Mouse (Mus musculus): ENCODE results near the gene Hist3h2a.

The Hist3h2a gene

GRCm38 (mm10) chr11:58947306-58947705, 7.2 kb upstream of the Hist3h2a start:
- CTCF ChIA-PET: interaction anchor here (0.6 to 1.0 kb wide), 2 partner anchors 19 to 100 kb away, joined by 3 read pairs; partner anchors contain the start of gene Gm12258

- CTCF ChIA-PET: interaction anchor here (0.6 to 1.0 kb wide), 2 partner anchors 19 to 101 kb away, joined by 3 read pairs; partner anchors contain the start of gene Gm12258
These were observed 6.5 kb upstream of the Hist3h2a start for GRCm38 (mm10) chr11:58947798-58948528.

- CTCF ChIA-PET: interaction anchor here (0.6 to 1.0 kb wide), 5 partner anchors 10 to 43 kb away, joined by 3 to 6 read pairs (median 3); partner anchors contain the start of gene Rnf187
These were observed 5.7 kb upstream of the Hist3h2a start, which contains the start of gene Hist3h2ba for GRCm38 (mm10) chr11:58948542-58949479. Gene Hist3h2ba (plus strand): TSS chr11:58948920.

DNA sequence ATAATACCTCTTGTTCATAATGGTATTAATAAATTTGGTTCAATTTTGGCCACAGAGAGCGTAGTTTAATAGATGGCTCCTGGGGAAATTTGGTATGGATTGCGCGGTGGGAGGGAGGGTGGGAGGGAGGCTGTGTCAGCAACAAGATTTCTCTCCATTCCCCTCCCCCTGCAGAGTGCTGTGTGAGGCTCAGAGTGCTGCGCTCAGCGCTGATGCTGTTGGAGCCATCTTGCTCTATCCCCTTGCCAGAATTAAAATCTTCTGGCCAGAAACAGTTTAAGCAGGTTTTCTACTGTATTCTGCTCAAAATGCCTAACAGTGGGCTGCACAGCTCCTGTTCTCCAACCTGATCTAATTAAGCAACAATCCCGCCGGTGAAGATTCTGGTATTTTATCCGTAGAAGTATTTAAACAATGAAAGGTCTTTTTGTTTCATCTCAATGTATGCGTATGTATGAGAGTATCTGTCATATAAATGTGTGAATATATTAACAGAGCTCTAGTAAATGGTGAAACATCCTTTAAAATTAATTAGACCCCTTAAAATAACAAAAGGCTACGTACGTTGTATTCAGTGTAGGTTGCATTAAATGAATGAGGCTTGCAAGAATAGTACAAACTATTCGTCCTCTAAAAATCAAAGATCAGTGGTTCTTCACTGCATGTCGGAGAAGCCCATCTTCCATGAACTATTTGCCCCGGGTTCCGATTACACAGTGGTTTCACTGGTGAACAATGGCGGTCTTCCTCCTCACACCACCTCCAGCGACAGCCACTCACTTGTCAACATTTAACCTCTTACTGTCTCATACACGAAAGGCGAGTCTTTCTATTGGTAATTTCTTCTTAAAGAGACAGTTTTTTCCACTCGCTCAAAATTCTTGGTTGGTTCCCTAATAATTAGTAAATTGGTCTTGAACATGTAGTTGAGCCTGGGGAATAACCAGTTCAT, 4.7 kb upstream of the Hist3h2a start:
- CTCF ChIA-PET: interaction anchor here (0.6 kb wide), 3 partner anchors 10 to 42 kb away, joined by 3 to 6 read pairs (median 5); no protein-coding TSS in a partner anchor

DNA sequence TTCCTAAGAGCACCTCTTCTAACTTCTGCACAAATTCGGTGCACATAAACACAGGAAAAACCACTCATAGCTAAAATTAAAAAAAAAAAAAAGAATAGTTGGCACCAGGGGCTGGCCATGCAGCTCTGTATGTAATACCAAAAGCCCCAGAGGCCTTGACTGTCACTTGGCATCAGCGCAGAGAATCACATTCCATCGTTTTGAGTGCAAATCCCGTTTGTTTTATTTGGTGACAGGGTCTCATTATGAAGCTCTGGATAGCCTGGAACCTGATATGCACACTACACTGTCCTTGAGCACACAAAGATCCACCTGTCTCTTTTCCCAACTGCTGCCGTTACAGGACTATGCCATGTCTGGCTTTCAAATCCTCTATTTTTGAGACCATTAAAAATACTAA, 3.3 kb upstream of the Hist3h2a start:
- CTCF ChIA-PET: no interaction called here

DNA sequence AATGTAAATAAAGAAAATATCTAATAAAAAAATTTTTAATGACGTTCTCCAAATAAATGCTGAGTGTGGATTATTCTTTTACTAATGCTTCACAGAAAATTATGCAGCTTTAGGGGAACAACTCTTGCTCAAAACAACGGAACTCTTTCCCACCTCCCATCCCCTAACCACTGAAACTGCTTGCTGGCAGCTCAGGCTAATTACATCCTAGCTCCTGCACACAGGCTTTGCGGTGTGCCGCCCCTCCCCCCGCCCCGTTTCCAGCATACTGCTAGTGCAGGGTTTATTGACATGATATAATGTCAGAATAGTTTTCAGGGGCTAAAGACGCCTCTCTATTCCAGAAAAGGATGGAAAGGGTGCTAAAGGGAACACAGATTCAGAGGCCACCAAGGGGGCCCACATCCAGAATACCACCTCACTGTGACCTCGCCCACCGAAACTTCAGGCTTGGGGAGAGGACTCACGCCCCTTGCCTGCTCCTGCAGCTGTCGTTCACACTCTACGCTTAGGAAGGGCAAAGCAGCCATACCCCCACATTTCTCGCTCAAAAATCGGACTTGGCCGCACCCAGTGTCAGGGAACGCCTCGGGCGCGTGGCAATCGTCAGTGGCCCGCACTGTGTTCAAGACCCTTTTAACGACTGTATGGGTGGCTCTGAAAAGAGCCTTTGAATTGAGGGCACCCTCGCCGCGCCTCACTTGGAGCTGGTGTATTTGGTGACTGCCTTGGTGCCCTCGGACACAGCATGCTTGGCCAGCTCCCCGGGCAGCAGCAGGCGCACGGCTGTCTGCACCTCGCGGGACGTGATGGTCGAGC, 925 bp upstream of the Hist3h2a start:
- CTCF ChIA-PET: interaction anchor here (1.0 kb wide), 1 partner anchor 25 kb away, joined by 3 read pairs; no protein-coding TSS in a partner anchor

DNA sequence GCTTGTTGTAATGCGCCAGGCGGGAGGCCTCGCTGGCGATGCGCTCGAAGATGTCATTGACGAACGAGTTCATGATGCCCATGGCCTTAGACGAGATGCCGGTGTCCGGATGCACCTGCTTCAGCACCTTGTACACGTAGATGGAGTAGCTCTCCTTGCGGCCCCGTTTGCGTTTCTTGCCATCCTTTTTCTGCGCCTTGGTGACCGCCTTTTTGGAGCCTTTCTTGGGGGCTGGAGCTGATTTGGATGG, 390 bp upstream of the Hist3h2a start:
- CTCF ChIA-PET: interaction anchor here (0.6 to 1.0 kb wide), 3 partner anchors 24 to 30 kb away, joined by 3 to 8 read pairs (median 3); partner anchors contain the start of gene Trim11

GRCm38 (mm10) chr11:58955143-58955867, 820 bp downstream of the Hist3h2a start:
- CTCF ChIA-PET: interaction anchor here (0.9 to 1.0 kb wide), 2 partner anchors 21 to 28 kb away, joined by 3 to 8 read pairs; no protein-coding TSS in a partner anchor

DNA sequence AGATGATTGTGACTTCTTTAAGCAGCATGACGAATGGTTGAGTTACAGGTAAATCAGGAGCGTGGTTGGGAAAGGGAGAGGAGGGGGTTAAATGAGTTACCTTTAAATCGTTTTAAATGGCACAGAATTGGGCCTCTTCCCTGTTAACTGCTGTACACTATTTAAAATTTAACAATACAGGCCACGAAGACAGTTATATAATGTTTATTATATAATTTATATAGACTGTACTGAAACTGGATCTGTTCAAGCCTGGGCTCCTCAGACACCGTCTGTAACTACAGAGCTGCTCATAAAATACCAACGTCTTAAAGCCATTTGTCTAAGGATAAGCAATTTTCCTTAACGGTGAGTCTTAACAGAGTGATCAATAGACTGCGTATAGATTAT, 1.4 kb downstream of the Hist3h2a start:
- CTCF ChIA-PET: no interaction called here

DNA sequence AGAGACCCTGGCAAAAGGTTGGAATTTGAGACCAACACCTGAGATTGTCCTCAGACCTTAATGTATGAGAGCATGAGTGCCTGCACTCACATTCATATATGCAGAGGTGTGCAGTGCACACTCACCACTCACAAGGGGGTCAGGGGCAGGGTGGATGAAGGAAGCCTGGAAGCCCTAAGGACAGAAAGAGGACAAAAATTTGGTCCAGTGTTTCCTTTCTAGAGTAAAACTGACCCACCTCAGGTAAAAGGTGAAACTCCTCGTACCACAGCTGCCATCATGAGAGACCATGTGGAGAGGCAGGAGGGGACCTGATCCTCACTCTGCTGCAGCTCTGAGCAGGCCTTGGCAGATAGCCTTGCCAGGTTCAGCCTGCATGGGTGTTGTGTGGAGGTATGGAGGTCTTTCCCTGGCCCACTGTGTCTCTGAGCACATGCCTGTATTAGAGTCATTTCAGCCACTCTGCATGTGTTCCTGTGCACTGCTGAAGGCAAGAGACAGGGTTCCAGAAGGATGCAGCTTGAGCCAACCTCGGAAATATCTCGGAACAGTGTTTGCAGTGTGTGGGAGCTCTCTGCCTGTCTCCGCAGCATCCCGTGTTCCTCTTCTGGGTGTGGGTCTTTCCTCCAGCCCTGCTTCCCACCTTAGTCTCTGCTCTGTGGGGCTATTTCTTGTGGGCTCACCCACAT, 2.9 kb downstream of the Hist3h2a start:
- CTCF ChIA-PET: interaction anchor here (1.1 kb wide), 1 partner anchor 18 kb away, joined by 3 read pairs; the partner anchor contains the start of gene Rnf187

DNA sequence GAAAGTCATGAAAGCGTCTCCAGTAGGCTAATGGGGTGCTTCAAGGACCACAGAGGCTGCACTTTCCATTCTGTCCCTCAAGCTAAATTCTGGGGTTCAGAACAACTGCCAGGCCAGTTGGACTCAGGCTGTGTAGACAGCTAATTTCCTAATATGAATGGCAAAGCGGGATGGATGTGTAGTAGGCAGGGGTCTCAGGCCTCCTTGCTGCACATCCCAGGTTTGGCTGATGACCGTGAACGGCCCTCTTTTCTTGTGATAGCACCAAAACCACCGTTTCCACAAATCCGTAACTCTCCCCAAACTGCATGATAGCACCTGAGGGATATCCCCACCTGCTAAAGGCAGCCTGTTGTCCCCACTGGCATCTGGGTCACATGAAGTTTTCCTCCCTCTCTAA, 4.1 kb downstream of the Hist3h2a start:
- CTCF ChIA-PET: interaction anchor here (0.6 kb wide), 1 partner anchor 1004 kb away, joined by 4 read pairs; no protein-coding TSS in a partner anchor

GRCm38 (mm10) chr11:58959186-58959825, 4.8 kb downstream of the Hist3h2a start:
- CTCF ChIA-PET: interaction anchor here (0.5 to 0.6 kb wide), 2 partner anchors 32 to 229 kb away, joined by 3 to 4 read pairs; no protein-coding TSS in a partner anchor

DNA sequence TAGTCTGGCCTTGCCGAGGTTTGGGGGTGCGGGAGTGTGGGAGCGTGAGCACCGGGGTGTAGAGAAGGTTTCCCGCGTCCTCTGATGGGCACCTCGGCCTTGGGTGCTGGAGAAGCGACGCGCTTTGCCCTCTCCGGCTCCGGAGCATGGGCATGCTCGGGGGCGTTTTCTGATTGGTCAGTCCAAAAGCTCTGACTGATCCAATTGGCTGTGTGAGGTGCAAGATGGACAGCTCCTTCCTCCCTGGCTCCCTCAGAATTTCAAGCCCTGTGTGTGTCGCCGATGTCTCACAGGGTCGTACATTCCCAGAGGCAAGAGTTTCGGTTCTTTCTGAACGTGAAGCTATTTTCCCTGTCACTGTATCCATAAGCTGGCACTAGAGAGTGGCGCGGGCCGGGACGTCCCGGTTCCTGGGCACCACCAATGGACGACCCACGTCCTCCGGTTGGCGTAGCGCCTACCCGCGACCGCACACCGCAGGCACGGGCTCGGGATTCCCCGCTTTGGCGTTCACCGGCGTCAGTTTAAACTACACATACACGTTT, 5.5 kb downstream of the Hist3h2a start:
- CTCF ChIA-PET: interaction anchor here (0.5 to 0.6 kb wide), 3 partner anchors 11 to 45 kb away, joined by 3 to 6 read pairs (median 4); partner anchors contain the start of gene Hist3h2ba

DNA sequence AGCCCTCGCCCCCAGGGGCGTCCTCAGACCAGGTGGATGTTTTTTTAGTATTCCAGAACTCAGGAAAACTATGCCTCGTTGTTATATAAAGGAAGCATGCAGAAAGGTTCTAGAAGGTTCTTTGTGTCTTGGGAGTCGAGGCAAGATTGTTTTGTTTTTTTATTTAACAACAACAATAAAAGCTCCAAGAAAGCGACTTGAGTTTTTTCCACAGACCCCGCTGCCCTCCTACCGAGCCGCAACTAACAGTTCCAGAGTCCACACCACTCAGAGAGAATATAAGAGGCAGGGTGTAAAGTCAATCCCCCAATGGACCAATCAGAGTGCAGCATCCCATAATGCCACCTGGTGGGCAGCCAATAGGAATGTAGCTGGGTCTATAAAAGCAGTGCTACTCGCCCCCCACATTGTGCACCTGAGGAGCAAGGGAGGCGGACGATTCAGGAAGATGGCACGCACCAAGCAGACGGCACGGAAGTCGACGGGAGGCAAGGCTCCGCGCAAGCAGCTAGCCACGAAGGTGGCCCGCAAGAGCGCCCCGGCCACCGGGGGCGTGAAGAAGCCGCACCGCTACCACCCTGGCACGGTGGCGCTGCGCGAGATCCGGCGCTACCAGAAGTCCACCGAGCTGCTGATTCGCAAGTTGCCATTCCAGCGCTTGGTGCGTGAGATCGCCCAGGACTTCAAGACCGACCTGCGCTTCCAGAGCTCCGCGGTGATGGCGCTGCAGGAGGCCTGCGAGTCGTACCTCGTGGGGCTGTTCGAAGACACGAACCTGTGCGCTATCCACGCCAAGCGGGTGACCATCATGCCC, 7.1 kb downstream of the Hist3h2a start:
- CTCF ChIA-PET: interaction anchor here (0.6 to 1.2 kb wide), 2 partner anchors 12 to 21 kb away, joined by 3 read pairs; no protein-coding TSS in a partner anchor

GRCm38 (mm10) chr11:58963543-58963942, 9.1 kb downstream of the Hist3h2a start:
- CTCF ChIA-PET: no interaction called here

DNA sequence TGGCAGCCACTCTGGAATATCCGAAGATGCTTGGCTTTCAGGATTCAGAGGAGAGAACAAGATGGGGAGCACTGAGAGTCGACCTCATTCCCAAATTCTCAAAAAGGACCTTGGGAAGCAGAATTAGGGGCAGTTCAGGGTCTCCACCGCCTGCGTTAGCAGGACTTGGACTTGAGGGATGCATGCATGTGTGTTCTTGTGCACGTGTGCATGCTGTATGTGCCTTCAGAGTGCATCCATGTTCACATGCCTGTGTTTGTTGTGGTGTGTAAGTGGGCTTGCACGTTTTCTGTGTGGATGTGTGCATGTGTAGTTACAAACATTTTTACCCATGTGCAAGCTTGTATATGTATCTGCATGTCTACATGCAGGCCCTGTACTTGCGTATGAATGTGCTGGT, 9.7 kb downstream of the Hist3h2a start:
- CTCF ChIA-PET: no interaction called here

All from spleen, embryonic (tissue).